23 mouse cellular contexts compared by ENCODE assay signal in genomic region chr5:66869545-66869944, GRCm38 (mm10).
DNase-seq lines count a peak whose midpoint lies in the region; ATAC-seq and TF ChIP-seq lines count a peak whose summit lies in the region.
"Had no signal": no experiment of that assay in that cellular context is flagged by ENCODE, and none has a peak within 500 bp of the region (broad histone marks: within the 10 kb centered on the region; RNA-seq: fewer than 3 reads in every experiment).

No protein-coding gene starts in this region.

- no peak overlapping the region for H3K4me3 ChIP-seq in forebrain, embryonic 10.5 days
- H3K4me3 ChIP-seq in forebrain, embryonic 11.5 days (ENCODE audit: low read depth, low read length), result no peak overlapping the region
- H3K4me3 ChIP-seq in midbrain, embryonic 10.5 days, result no peak overlapping the region
- H3K4me3 ChIP-seq in midbrain, embryonic 14.5 days (replicated peaks; ENCODE audit: low read depth, low read length), result no peak overlapping the region
- no peak overlapping the region for H3K4me3 ChIP-seq in CH12.LX (replicated peaks in 1 of 3; ENCODE audit: low read depth in 2 of 3, low read length in 2 of 3, poor library complexity in 1 of 3)
- H3K4me3 ChIP-seq in limb, embryonic 10.5 days, result no peak overlapping the region
- H3K4me3 ChIP-seq in hindbrain, embryonic 13.5 days, result no peak overlapping the region

- ATAC-seq in forebrain, embryonic 11.5 days (replicated peaks; ENCODE audit: low FRiP score), result no peak
- ATAC-seq in midbrain, embryonic 14.5 days (ENCODE audit: low FRiP score, low TSS enrichment), result no peak
- ATAC-seq in hindbrain, embryonic 13.5 days (ENCODE audit: low FRiP score), result no peak
- ATAC-seq: activated CD4-positive, CD25-positive, alpha-beta regulatory T cell, adult 4 months; CD4-positive, CD25-positive, alpha-beta regulatory T cell, adult 4 months; Patski had no signal

- no peak for TF ChIP-seq EP300 in CH12.LX (IDR thresholded peaks at IDR 0.05; ENCODE audit: low read length)

- H3K27me3 ChIP-seq in forebrain, embryonic 10.5 days (ENCODE audit: poor library complexity, severe bottlenecking), result no peaks in the 10 kb centered on the region
- H3K27me3 ChIP-seq in forebrain, embryonic 11.5 days (ENCODE audit: control insufficient read depth, insufficient read depth, low read length), result no peaks in the 10 kb centered on the region
- H3K27me3 ChIP-seq in midbrain, embryonic 10.5 days (ENCODE audit: low read depth, poor library complexity, severe bottlenecking), result no peaks in the 10 kb centered on the region
- H3K27me3 ChIP-seq in midbrain, embryonic 14.5 days (ENCODE audit: control insufficient read depth, insufficient read depth, low read length), result no peaks in the 10 kb centered on the region
- no peaks in the 10 kb centered on the region for H3K27me3 ChIP-seq in CH12.LX (replicated peaks)
- no peaks in the 10 kb centered on the region; the same call in 1 of the 2 replicates for H3K27me3 ChIP-seq in limb, embryonic 10.5 days (ENCODE audit: low read depth, poor library complexity, severe bottlenecking)
- H3K27me3 ChIP-seq in hindbrain, embryonic 13.5 days, result no peaks in the 10 kb centered on the region
- H3K27me3 ChIP-seq: Patski had no signal

- TF ChIP-seq RAD21 in CH12.LX (IDR thresholded peaks at IDR 0.05; ENCODE audit: low read depth, low read length), result no peak

- H3K4me2 ChIP-seq in forebrain, embryonic 11.5 days (ENCODE audit: low read depth, low read length, severe bottlenecking), result no peak overlapping the region
- no peak overlapping the region for H3K4me2 ChIP-seq in midbrain, embryonic 14.5 days (ENCODE audit: low read length)
- H3K4me2 ChIP-seq in CH12.LX (ENCODE audit: insufficient read depth, low read depth, poor library complexity, severe bottlenecking), result no peak overlapping the region; the same call in 1 of the 2 replicates
- H3K4me2 ChIP-seq in hindbrain, embryonic 13.5 days, result no peak overlapping the region

- H3K9ac ChIP-seq in forebrain, embryonic 11.5 days (ENCODE audit: low read length), result no peak overlapping the region
- H3K9ac ChIP-seq in midbrain, embryonic 14.5 days (replicated peaks; ENCODE audit: low read length), result no peak overlapping the region
- H3K9ac ChIP-seq in CH12.LX (ENCODE audit: insufficient read depth, low read depth), result no peak overlapping the region
- no peak overlapping the region for H3K9ac ChIP-seq in hindbrain, embryonic 13.5 days

- no peaks in the 10 kb centered on the region for H3K36me3 ChIP-seq in forebrain, embryonic 10.5 days (replicated peaks)
- H3K36me3 ChIP-seq in forebrain, embryonic 11.5 days (ENCODE audit: control insufficient read depth, insufficient read depth, low read length), result no peaks in the 10 kb centered on the region
- H3K36me3 ChIP-seq in midbrain, embryonic 10.5 days, result no peaks in the 10 kb centered on the region
- H3K36me3 ChIP-seq in midbrain, embryonic 14.5 days (ENCODE audit: control insufficient read depth, insufficient read depth, low read length), result no peaks in the 10 kb centered on the region
- H3K36me3 ChIP-seq in CH12.LX (replicated peaks in 1 of 2; ENCODE audit: control insufficient read depth in 1 of 2, insufficient read depth in 1 of 2, low read length in 1 of 2), result no peaks in the 10 kb centered on the region
- H3K36me3 ChIP-seq in limb, embryonic 10.5 days, result no peaks in the 10 kb centered on the region
- H3K36me3 ChIP-seq in hindbrain, embryonic 13.5 days, result no peaks in the 10 kb centered on the region
- H3K36me3 ChIP-seq: G1E had no signal

- no peak for TF ChIP-seq POLR2A in CH12.LX (IDR thresholded peaks at IDR 0.05; ENCODE audit: low read depth, low read length)

- H3K79me2 ChIP-seq in CH12.LX (replicated peaks; ENCODE audit: control insufficient read depth, extremely low read depth, insufficient read depth, poor library complexity, severe bottlenecking), result no peaks in the 10 kb centered on the region

- in situ Hi-C loops in CH12.LX (cut with MboI; ENCODE audit: low pct_ligation_motif_present, low pct_unique_long_range_greater_than_20kb, low sequenced_read_pairs), result no loop called here

- no peak for DNase-seq in forebrain, embryonic 10.5 days (ENCODE audit: extremely low spot score, low spot score)
- no peak for DNase-seq in forebrain, embryonic 11.5 days (ENCODE audit: low spot score)
- no peak for DNase-seq in midbrain, embryonic 10.5 days (ENCODE audit: low spot score)
- DNase-seq in midbrain, embryonic 14.5 days, result no peak
- DNase-seq in CH12.LX (ENCODE audit: extremely low read depth), result peak; percentile 71
- DNase-seq in limb, embryonic 10.5 days (ENCODE audit: low spot score), result no peak
- no peak for DNase-seq in adrenal gland, postnatal 4 days (ENCODE audit: low spot score in 2 of 2)
- DNase-seq: adrenal gland, adult 2 months; adrenal gland, adult 8-10 months; adrenal gland, postnatal 10 days; adrenal gland, postnatal 14 days; adrenal gland, postnatal 25 days; adrenal gland, postnatal 36 days; B cell, adult 2 months; cerebellum, adult 11 months; cerebellum, adult 11-12 months; cerebellum, adult 18-20 months; cerebellum, adult 2 months had no signal

- peak overlapping the region; percentile 13; the same call in 1 of the 2 replicates for H3K27ac ChIP-seq in forebrain, embryonic 10.5 days
- no peak overlapping the region for H3K27ac ChIP-seq in forebrain, embryonic 11.5 days (ENCODE audit: low read depth, low read length)
- H3K27ac ChIP-seq in midbrain, embryonic 10.5 days (replicated peaks), result 0 out of 2 replicates have a peak overlapping the region, but pooled peaks have one; percentile 13
- H3K27ac ChIP-seq in midbrain, embryonic 14.5 days (replicated peaks; ENCODE audit: low read depth, low read length), result no peak overlapping the region
- H3K27ac ChIP-seq in CH12.LX (ENCODE audit: insufficient read depth, low read depth), result no peak overlapping the region
- H3K27ac ChIP-seq in limb, embryonic 10.5 days, result 0 out of 2 replicates have a peak overlapping the region, but pooled peaks have one; percentile 8
- H3K27ac ChIP-seq in hindbrain, embryonic 13.5 days, result no peak overlapping the region

- peaks cover 15% of the 10 kb centered on the region for H3K4me1 ChIP-seq in forebrain, embryonic 10.5 days
- H3K4me1 ChIP-seq in forebrain, embryonic 11.5 days (replicated peaks; ENCODE audit: control insufficient read depth, insufficient read depth, low read length), result no peaks in the 10 kb centered on the region
- H3K4me1 ChIP-seq in midbrain, embryonic 10.5 days, result peaks cover 19% of the 10 kb centered on the region
- peaks cover 3% of the 10 kb centered on the region; the same call in 1 of the 2 replicates for H3K4me1 ChIP-seq in midbrain, embryonic 14.5 days (ENCODE audit: control insufficient read depth, insufficient read depth, low read length)
- peaks cover 3 to 47% of the 10 kb centered on the region in 2 experiments; a peak in 2 of 4 replicates for H3K4me1 ChIP-seq in CH12.LX (ENCODE audit: control insufficient read depth in 1 of 2, insufficient read depth in 2 of 2)
- H3K4me1 ChIP-seq in limb, embryonic 10.5 days, result peaks cover 5% of the 10 kb centered on the region; the same call in 1 of the 2 replicates
- H3K4me1 ChIP-seq in hindbrain, embryonic 13.5 days (replicated peaks), result peaks cover 16% of the 10 kb centered on the region

- no peak for TF ChIP-seq CTCF in CH12.LX (conservative IDR thresholded peaks at IDR 0.05 in 1 of 2, IDR thresholded peaks at IDR 0.05 in 1 of 2; ENCODE audit: low read depth in 2 of 2, low read length in 2 of 2)

- 87% methylated on average over 4 of the region's 4 CpGs for WGBS in forebrain, embryonic 10.5 days
- 93% methylated on average over 4 of the region's 4 CpGs for WGBS in forebrain, embryonic 11.5 days
- WGBS in midbrain, embryonic 10.5 days, result 92% methylated on average over 4 of the region's 4 CpGs
- 95% methylated on average over 4 of the region's 4 CpGs for WGBS in midbrain, embryonic 14.5 days
- WGBS in limb, embryonic 10.5 days, result 94% methylated on average over 4 of the region's 4 CpGs
- WGBS in hindbrain, embryonic 13.5 days, result 94% methylated on average over 4 of the region's 4 CpGs

- H3K9me3 ChIP-seq in forebrain, embryonic 10.5 days, result no peaks in the 10 kb centered on the region
- H3K9me3 ChIP-seq in forebrain, embryonic 11.5 days (ENCODE audit: control insufficient read depth, low read length), result no peaks in the 10 kb centered on the region
- H3K9me3 ChIP-seq in midbrain, embryonic 10.5 days (replicated peaks), result no peaks in the 10 kb centered on the region
- H3K9me3 ChIP-seq in midbrain, embryonic 14.5 days (ENCODE audit: control insufficient read depth, low read length), result no peaks in the 10 kb centered on the region
- no peaks in the 10 kb centered on the region for H3K9me3 ChIP-seq in CH12.LX (replicated peaks; ENCODE audit: low read length)
- no peaks in the 10 kb centered on the region for H3K9me3 ChIP-seq in limb, embryonic 10.5 days (replicated peaks)
- H3K9me3 ChIP-seq in hindbrain, embryonic 13.5 days, result no peaks in the 10 kb centered on the region

- dilution Hi-C loops in CH12.LX (cut with MboI; ENCODE audit: extremely low pct_ligation_motif_present, extremely low pct_unique_long_range_greater_than_20kb, low sequenced_read_pairs), result no loop called here

TF ChIP-seq in CH12.LX, 34 proteins besides CTCF, POLR2A, EP300 and RAD21:
- TF ChIP-seq GABPA (IDR thresholded peaks at IDR 0.05; ENCODE audit: insufficient replicate concordance, low read depth, low read length) (no peak), MYC (IDR thresholded peaks at IDR 0.05; ENCODE audit: low read depth, low read length) (no peak), MEF2A (IDR thresholded peaks at IDR 0.05; ENCODE audit: borderline replicate concordance, low read depth, low read length) (peak; percentile 80), NRF1 (IDR thresholded peaks at IDR 0.05; ENCODE audit: low read depth, low read length) (no peak), TBP (conservative IDR thresholded peaks at IDR 0.05; ENCODE audit: low read depth, low read length) (no peak), BHLHE40 (IDR thresholded peaks at IDR 0.05; ENCODE audit: low read depth, low read length) (peak; percentile 54), ZMIZ1 (IDR thresholded peaks at IDR 0.05; ENCODE audit: low read depth, low read length) (no peak), E2F4 (IDR thresholded peaks at IDR 0.05; ENCODE audit: insufficient replicate concordance, low read depth, low read length) (no peak), SMC3 (IDR thresholded peaks at IDR 0.05; ENCODE audit: low read depth, low read length) (no peak), IRF4 (IDR thresholded peaks at IDR 0.05; ENCODE audit: low read depth, low read length) (no peak), JUND (conservative IDR thresholded peaks at IDR 0.05; ENCODE audit: low read depth, low read length) (no peak), CHD2 (IDR thresholded peaks at IDR 0.05; ENCODE audit: low read length) (no peak), ETS1 (conservative IDR thresholded peaks at IDR 0.05; ENCODE audit: low read depth, low read length) (peak; percentile 60)

Comparison
In these comparisons a context has a peak if more than half of its experiments do, and no peak if none do; other contexts are left out.
1. H3K27ac ChIP-seq: peak in forebrain, embryonic 10.5 days (single experiment), midbrain, embryonic 10.5 days (single experiment) and limb, embryonic 10.5 days (single experiment); none in forebrain, embryonic 11.5 days (single experiment), midbrain, embryonic 14.5 days (single experiment), CH12.LX (single experiment) and hindbrain, embryonic 13.5 days (single experiment).